Mouse (Mus musculus) midbrain, postnatal 0 days (tissue): ENCODE measurements around the gene Ttc7b. TPM values are rescaled to one million over a fixed set of nuclear protein-coding genes. Genes with fewer than 3 reads are reported as not detected.

ENCODE experiments used
- ATAC-seq: fragments of 200-750 bp; cut with Nextera tagmentation; 2 replicates; pipeline ENCODE4 v1.8.0; 2017; ENCODE audit warnings: moderate number of reproducible peaks, mild to moderate bottlenecking, moderate TSS enrichment, moderate library complexity; ENCODE audit not compliant: low FRiP score
- DNase-seq: peaks from one replicate; pipeline ENCODE4 v3.0.0-alpha.2; 2015; ENCODE audit warnings: low spot score
- H3K27ac ChIP-seq: fragments of 300-500 bp; sonication (generic); 2 replicates; pipeline ENCODE4 v1.5.1; 2014; ENCODE audit warnings: low read depth, mild to moderate bottlenecking, low read length, mixed read lengths
- H3K27me3 ChIP-seq: fragments of 300-500 bp; sonication (generic); 2 replicates; pipeline ENCODE4 v1.6.1; 2014; ENCODE audit warnings: low read length, control low read depth, mixed read lengths; ENCODE audit not compliant: insufficient read depth
- H3K36me3 ChIP-seq: fragments of 300-500 bp; sonication (generic); 2 replicates; pipeline ENCODE4 v1.6.1; 2014; ENCODE audit warnings: low read length, control low read depth, mixed read lengths; ENCODE audit not compliant: insufficient read depth
- H3K4me1 ChIP-seq: fragments of 300-500 bp; sonication (generic); 2 replicates; pipeline ENCODE4 v1.6.1; 2014; ENCODE audit warnings: mild to moderate bottlenecking, control low read depth, antibody characterized with exemption, low read length, mixed read lengths; ENCODE audit not compliant: insufficient read depth
- H3K4me2 ChIP-seq: fragments of 300-500 bp; sonication (generic); 2 replicates; pipeline ENCODE4 v1.6.1; 2014; ENCODE audit warnings: low read depth, mild to moderate bottlenecking, low read length, mixed read lengths; ENCODE audit not compliant: poor library complexity, severe bottlenecking
- H3K4me3 ChIP-seq: fragments of 300-500 bp; sonication (generic); 2 replicates; pipeline ENCODE4 v1.5.1; 2014; ENCODE audit warnings: low read depth, mild to moderate bottlenecking, low read length, moderate library complexity
- H3K9ac ChIP-seq: fragments of 300-500 bp; sonication (generic); replicated peaks from 2 replicates; pipeline ENCODE4 v1.6.1; 2014; ENCODE audit warnings: mild to moderate bottlenecking, low read length, moderate library complexity, mixed read lengths; ENCODE audit not compliant: poor library complexity, severe bottlenecking
- H3K9me3 ChIP-seq: fragments of 300-500 bp; sonication (generic); 2 replicates; pipeline ENCODE4 v1.6.1; 2016; ENCODE audit warnings: low read length, control low read depth
- CTCF ChIP-seq: IDR thresholded peaks from 2 replicates; pipeline ENCODE4 v1.5.1; 2016; ENCODE audit warnings: antibody characterized with exemption, mild to moderate bottlenecking
- WGBS: fragments of 180-500 bp; shearing (Covaris S2); extraction: QIAGEN DNeasy Blood & Tissue Kit; methylation state at CpG from one replicate; pipeline ENCODE4 v1.1.7; 2014; 5-methylcytosine and 5-hydroxymethylcytosine counted together
- polyA plus RNA-seq: library from polyadenylated mRNA; unstranded; fragments of >200 nt; fragmentation: Nextera tagmentation; extraction: Ambion mirVana; gene quantifications from 2 replicates; pipeline ENCODE4 v1.2.1, GENCODE M21; 2015
- total RNA-seq: library from RNA; depleted of rRNA; stranded (reverse); fragments of >200 nt; gene quantifications from 2 replicates; pipeline ENCODE4 v1.2.3, GENCODE M21; 2014

The Ttc7b gene
- total and polyA plus RNA-seq, 2 experiments from 2014 or later: 8.7 to 38.9 TPM

GRCm38 (mm10) chr12:100379833-100380232, 140.8 kb downstream of the Ttc7b start:
- no peak for TF ChIP-seq CTCF
- 67% methylated on average over 1 of the region's 1 CpGs for WGBS
- Histone ChIP-seq H3K27me3 (no peaks in the 10 kb centered on the region), H3K4me1 (no peaks in the 10 kb centered on the region), H3K4me2 (no peak overlapping the region), H3K9ac (no peak overlapping the region), H3K27ac (no peak overlapping the region), H3K4me3 (no peak overlapping the region), H3K9me3 (no peaks in the 10 kb centered on the region), H3K36me3 (peaks cover 34% of the 10 kb centered on the region)
- DNase-seq (no peak), ATAC-seq (no peak)

- no peak overlapping the region for H3K27ac ChIP-seq
- ATAC-seq (no peak), DNase-seq (no peak)
- H3K36me3 ChIP-seq: peaks cover 37% of the 10 kb centered on the region
- H3K9me3 ChIP-seq: no peaks in the 10 kb centered on the region
- H3K27me3 ChIP-seq: no peaks in the 10 kb centered on the region
- no peak for TF ChIP-seq CTCF
- 62% methylated on average over 2 of the region's 2 CpGs for WGBS
- H3K4me2 ChIP-seq: no peak overlapping the region
- no peaks in the 10 kb centered on the region for H3K4me1 ChIP-seq
- no peak overlapping the region for H3K4me3 ChIP-seq
- H3K9ac ChIP-seq: no peak overlapping the region
Measured at GRCm38 (mm10) chr12:100378266-100378665, 142.4 kb downstream of the Ttc7b start.

- no peak for ATAC-seq
- H3K36me3 ChIP-seq: peaks cover 36% of the 10 kb centered on the region
- H3K4me2 ChIP-seq: no peak overlapping the region
- no peak overlapping the region for H3K27ac ChIP-seq
- DNase-seq: no peak
- H3K4me3 ChIP-seq: no peak overlapping the region
- 35% methylated on average over 1 of the region's 1 CpGs for WGBS
- no peak for TF ChIP-seq CTCF
- H3K27me3 ChIP-seq: no peaks in the 10 kb centered on the region
- H3K9me3 ChIP-seq: no peaks in the 10 kb centered on the region
- H3K4me1 ChIP-seq: no peaks in the 10 kb centered on the region
- no peak overlapping the region for H3K9ac ChIP-seq
Measured at GRCm38 (mm10) chr12:100377791-100378190, 142.8 kb downstream of the Ttc7b start.

GRCm38 (mm10) chr12:100375801-100376200, 144.8 kb downstream of the Ttc7b start:
- Histone ChIP-seq H3K4me3 (no peak overlapping the region), H3K27ac (no peak overlapping the region), H3K36me3 (peaks cover 40% of the 10 kb centered on the region), H3K9me3 (no peaks in the 10 kb centered on the region), H3K9ac (no peak overlapping the region), H3K4me1 (no peaks in the 10 kb centered on the region), H3K4me2 (no peak overlapping the region), H3K27me3 (no peaks in the 10 kb centered on the region)
- DNase-seq (no peak), ATAC-seq (no peak)
- TF ChIP-seq CTCF: no peak
- WGBS: 95% methylated on average over 8 of the region's 8 CpGs

- Histone ChIP-seq H3K4me3 (no peak overlapping the region), H3K9ac (no peak overlapping the region), H3K9me3 (no peaks in the 10 kb centered on the region), H3K4me1 (no peaks in the 10 kb centered on the region), H3K4me2 (no peak overlapping the region), H3K27ac (0 out of 2 replicates have a peak overlapping the region, but pooled peaks have one; percentile 27), H3K36me3 (peaks cover 42% of the 10 kb centered on the region), H3K27me3 (no peaks in the 10 kb centered on the region)
- no peak for TF ChIP-seq CTCF
- ATAC-seq (no peak), DNase-seq (no peak)
- 80% methylated on average over 7 of the region's 7 CpGs for WGBS
Measured at GRCm38 (mm10) chr12:100372785-100373184, 147.8 kb downstream of the Ttc7b start.

- Histone ChIP-seq H3K9me3 (no peaks in the 10 kb centered on the region), H3K27ac (0 out of 2 replicates have a peak overlapping the region, but pooled peaks have one; percentile 27), H3K4me2 (no peak overlapping the region), H3K27me3 (no peaks in the 10 kb centered on the region), H3K9ac (no peak overlapping the region), H3K4me1 (no peaks in the 10 kb centered on the region), H3K36me3 (peaks cover 42% of the 10 kb centered on the region), H3K4me3 (no peak overlapping the region)
- peak; percentile 47 for TF ChIP-seq CTCF
- WGBS: 71% methylated on average over 4 of the region's 4 CpGs
- ATAC-seq: no peak
- DNase-seq: peak; percentile 22
Measured at GRCm38 (mm10) chr12:100372015-100372414, 148.6 kb downstream of the Ttc7b start.
